Mouse (Mus musculus) spleen, adult 2 months (tissue): ENCODE measurements around the gene Rcn2.

Experiments
- CTCF ChIP-seq: fragments of 200-500 bp; IDR thresholded peaks from 2 replicates; pipeline ENCODE4 v1.5.1; 2011; ENCODE audit warnings: mild to moderate bottlenecking, inconsistent platforms; ENCODE audit not compliant: insufficient read depth, insufficient read length, insufficient replicate concordance; ENCODE audit errors: extremely low read depth
- POLR2A ChIP-seq: fragments of 200-500 bp; IDR thresholded peaks from 2 replicates; pipeline ENCODE4 v1.6.1; 2011; ENCODE audit warnings: low read depth, low read length, inconsistent platforms

GRCm38 (mm10) chr9:56097584-56098298 is 56.1 kb downstream of the Rcn2 start:
- TF ChIP-seq CTCF (no peak), POLR2A (no peak)
